Mouse (Mus musculus): ENCODE measurements at regions not wholly inside any gene's neighbourhood (a gene's known extent, or its start where the extent isn't known, plus 50 kb on each side); places are given as distances from the start of the nearest gene placed in this dataset.

DNA sequence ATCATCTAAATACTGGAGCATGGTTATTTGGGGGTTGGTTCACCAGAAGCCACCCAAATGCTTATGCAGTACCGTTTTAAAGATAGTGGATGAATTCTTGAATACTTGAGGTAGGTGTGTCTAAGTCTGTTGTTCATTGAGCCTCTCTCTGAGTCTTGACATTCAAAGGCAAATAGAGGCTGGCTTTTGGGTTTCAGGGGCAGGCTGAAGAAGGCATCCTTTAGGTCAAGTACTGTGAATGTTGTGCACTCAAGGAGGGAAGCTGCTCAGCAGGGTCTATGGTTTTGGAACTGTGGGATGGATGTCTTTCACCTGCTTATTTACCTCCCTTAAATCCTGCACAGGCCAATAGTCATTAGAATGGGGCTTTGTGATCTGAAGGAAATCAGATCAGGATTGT, 1089.6 kb downstream of the 9330182O14Rik start:
- no peak for TF ChIP-seq CTCF (IDR thresholded peaks at IDR 0.05; ENCODE audit: insufficient read depth, low read length)
- TF ChIP-seq POLR2A (IDR thresholded peaks at IDR 0.05; ENCODE audit: borderline replicate concordance, extremely low read depth, low read depth, low read length): no peak
